Mouse (Mus musculus) layer of hippocampus, postnatal 36 days (tissue): ENCODE results near the gene Gm21913. TPM values are rescaled to one million over a fixed set of nuclear protein-coding genes. Genes with fewer than 3 reads are reported as not detected.
"Not testable (repeated sequence)": the region's sequence is repeated elsewhere in the genome, so short reads cannot be mapped to it uniquely, and the experiment has no call there.

Source experiments
- DNase-seq, 2 experiments: peaks; one replicate each; pipeline ENCODE4 v3.0.0; 2022
- total RNA-seq, 2 experiments: library from RNA; stranded (reverse); gene quantifications; 2 replicates each; pipeline ENCODE4 v1.2.3; 2021

The Gm21913 gene
- total RNA-seq, result not detected

DNA sequence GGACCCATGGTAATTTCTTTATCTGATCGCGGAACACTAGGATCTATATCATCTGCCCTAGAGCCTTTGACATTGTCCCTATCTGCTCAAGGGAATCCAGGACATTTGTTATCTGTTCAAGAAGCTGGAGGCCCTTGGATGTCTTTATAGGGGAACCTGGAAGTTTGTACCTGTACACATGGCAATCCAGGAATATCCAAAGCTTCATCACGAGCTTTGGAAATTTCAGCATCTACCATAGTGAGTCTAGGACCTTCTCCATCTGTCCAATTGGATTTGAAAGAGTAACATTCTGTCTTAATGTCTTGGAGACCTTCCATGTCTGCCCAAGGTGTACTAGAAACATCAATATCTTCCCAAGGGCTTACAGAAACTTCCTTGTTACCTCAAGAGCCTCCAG is at the start of gene Gm21913:
Gene Gm21913, plus strand, starts transcription at position 301 of the 400 bp plus-strand sequence.
- DNase-seq, result not testable (repeated sequence)

Other genes with a start within 250 kb of the Gm21913 start
- gene Gm29110, start 153.4 kb upstream of the Gm21913 start, total RNA-seq, result not detected